Mouse (Mus musculus): Measurements from ENCODE around the gene Cox4i2. TPM values are rescaled to one million over a fixed set of nuclear protein-coding genes. Genes with fewer than 3 reads are reported as not detected.

The Cox4i2 gene
- polyA plus RNA-seq (2015; fragmentation: Nextera tagmentation; extraction: Ambion mirVana), result 99.6 and 104 TPM in 2 replicates

GRCm38 (mm10) chr2:152753944-152754711, at the start of gene Cox4i2:
Gene Cox4i2, plus strand, starts transcription at chr2:152754173.
- Histone ChIP-seq H3K27me3 (ENCODE audit: control insufficient read depth, insufficient read depth, low read depth, low read length) (no peaks in the 10 kb centered on the region; the same call in 1 of the 2 replicates), H3K4me1 (replicated peaks; ENCODE audit: control insufficient read depth, insufficient read depth, low read length) (peaks cover 19% of the 10 kb centered on the region), H3K27ac (ENCODE audit: low read length) (no peak within 1 kb of the TSS), H3K9ac (ENCODE audit: low read length) (peak within 1 kb of the TSS; percentile 61), H3K4me2 (ENCODE audit: low read depth, low read length) (peak within 1 kb of the TSS; percentile 67), H3K9me3 (ENCODE audit: control insufficient read depth, low read length) (no peaks in the 10 kb centered on the region), H3K4me3 (ENCODE audit: low read length) (peak within 1 kb of the TSS; percentile 46), H3K36me3 (ENCODE audit: control insufficient read depth, insufficient read depth, low read length) (no peaks in the 10 kb centered on the region)
- ATAC-seq (ENCODE audit: low read depth), result peak; percentile 59
- WGBS, result 5% methylated on average over 30 of the region's 30 CpGs

GRCm38 (mm10) chr2:152704256-152704605, 49.7 kb upstream of the Cox4i2 start:
- H3K4me1 ChIP-seq (replicated peaks; ENCODE audit: control insufficient read depth, insufficient read depth, low read length), result peaks cover 30% of the 10 kb centered on the region
- no peak for ATAC-seq (ENCODE audit: low read depth)

GRCm38 (mm10) chr2:152704811-152705370, 49.1 kb upstream of the Cox4i2 start:
- Histone ChIP-seq H3K9ac (ENCODE audit: low read length) (no peak overlapping the region), H3K36me3 (ENCODE audit: control insufficient read depth, insufficient read depth, low read length) (peaks cover 46% of the 10 kb centered on the region), H3K4me2 (ENCODE audit: low read depth, low read length) (no peak overlapping the region), H3K4me3 (ENCODE audit: low read length) (no peak overlapping the region), H3K9me3 (ENCODE audit: control insufficient read depth, low read length) (no peaks in the 10 kb centered on the region), H3K27ac (ENCODE audit: low read length) (peak overlapping the region; percentile 97), H3K27me3 (ENCODE audit: control insufficient read depth, insufficient read depth, low read depth, low read length) (no peaks in the 10 kb centered on the region), H3K4me1 (replicated peaks; ENCODE audit: control insufficient read depth, insufficient read depth, low read length) (peaks cover 30% of the 10 kb centered on the region)
- WGBS, result 88% methylated on average over 14 of the region's 14 CpGs
- ATAC-seq (ENCODE audit: low read depth), result no peak

More at GRCm38 (mm10) chr2:152704256-152704605, 49.7 kb upstream of the Cox4i2 start:
- Histone ChIP-seq H3K4me2 (ENCODE audit: low read depth, low read length) (no peak overlapping the region), H3K9me3 (ENCODE audit: control insufficient read depth, low read length) (no peaks in the 10 kb centered on the region), H3K9ac (ENCODE audit: low read length) (no peak overlapping the region), H3K4me3 (ENCODE audit: low read length) (no peak overlapping the region), H3K27ac (ENCODE audit: low read length) (no peak overlapping the region), H3K36me3 (ENCODE audit: control insufficient read depth, insufficient read depth, low read length) (peaks cover 46% of the 10 kb centered on the region), H3K27me3 (ENCODE audit: control insufficient read depth, insufficient read depth, low read depth, low read length) (no peaks in the 10 kb centered on the region)
- WGBS, result 80% methylated on average over 5 of the region's 5 CpGs

GRCm38 (mm10) chr2:152705993-152706571, 47.9 kb upstream of the Cox4i2 start:
- peak overlapping the region; percentile 19; the same call in 1 of the 2 replicates for H3K9ac ChIP-seq (ENCODE audit: low read length)
- WGBS, result 50% methylated on average over 22 of the region's 22 CpGs
- H3K36me3 ChIP-seq (ENCODE audit: control insufficient read depth, insufficient read depth, low read length), result peaks cover 37% of the 10 kb centered on the region
- peak overlapping the region; percentile 97 for H3K27ac ChIP-seq (ENCODE audit: low read length)
- ATAC-seq (ENCODE audit: low read depth), result peak; percentile 67
- no peak overlapping the region for H3K4me3 ChIP-seq (ENCODE audit: low read length)
- H3K4me2 ChIP-seq (ENCODE audit: low read depth, low read length), result no peak overlapping the region
- H3K9me3 ChIP-seq (ENCODE audit: control insufficient read depth, low read length), result no peaks in the 10 kb centered on the region
- H3K4me1 ChIP-seq (replicated peaks; ENCODE audit: control insufficient read depth, insufficient read depth, low read length), result peaks cover 30% of the 10 kb centered on the region
- no peaks in the 10 kb centered on the region for H3K27me3 ChIP-seq (ENCODE audit: control insufficient read depth, insufficient read depth, low read depth, low read length)

- WGBS, result 14% methylated on average over 7 of the region's 7 CpGs
- Histone ChIP-seq H3K27ac (ENCODE audit: low read length) (peak overlapping the region; percentile 97), H3K4me3 (ENCODE audit: low read length) (peak overlapping the region; percentile 51), H3K27me3 (ENCODE audit: control insufficient read depth, insufficient read depth, low read depth, low read length) (no peaks in the 10 kb centered on the region), H3K4me2 (ENCODE audit: low read depth, low read length) (peak overlapping the region; percentile 82), H3K9ac (ENCODE audit: low read length) (peak overlapping the region; percentile 80), H3K36me3 (ENCODE audit: control insufficient read depth, insufficient read depth, low read length) (peaks cover 26% of the 10 kb centered on the region), H3K4me1 (replicated peaks; ENCODE audit: control insufficient read depth, insufficient read depth, low read length) (peaks cover 30% of the 10 kb centered on the region), H3K9me3 (ENCODE audit: control insufficient read depth, low read length) (no peaks in the 10 kb centered on the region)
- ATAC-seq (ENCODE audit: low read depth), result no peak
Observed at GRCm38 (mm10) chr2:152707186-152707585, 46.8 kb upstream of the Cox4i2 start.

- peak overlapping the region; percentile 82 for H3K4me2 ChIP-seq (ENCODE audit: low read depth, low read length)
- H3K9me3 ChIP-seq (ENCODE audit: control insufficient read depth, low read length), result no peaks in the 10 kb centered on the region
- peak; percentile 97 for ATAC-seq (ENCODE audit: low read depth)
- 2% methylated on average over 23 of the region's 31 CpGs for WGBS
- H3K4me3 ChIP-seq (ENCODE audit: low read length), result peak overlapping the region; percentile 51
- no peaks in the 10 kb centered on the region for H3K27me3 ChIP-seq (ENCODE audit: control insufficient read depth, insufficient read depth, low read depth, low read length)
- peak overlapping the region; percentile 80 for H3K9ac ChIP-seq (ENCODE audit: low read length)
- H3K27ac ChIP-seq (ENCODE audit: low read length), result peak overlapping the region; percentile 97
- peaks cover 30% of the 10 kb centered on the region for H3K4me1 ChIP-seq (replicated peaks; ENCODE audit: control insufficient read depth, insufficient read depth, low read length)
- H3K36me3 ChIP-seq (ENCODE audit: control insufficient read depth, insufficient read depth, low read length), result peaks cover 22% of the 10 kb centered on the region
Observed at GRCm38 (mm10) chr2:152707627-152708026, 46.3 kb upstream of the Cox4i2 start.

GRCm38 (mm10) chr2:152709066-152709465, 44.9 kb upstream of the Cox4i2 start:
- no peak overlapping the region for H3K9ac ChIP-seq (ENCODE audit: low read length)
- no peak overlapping the region for H3K27ac ChIP-seq (ENCODE audit: low read length)
- H3K4me3 ChIP-seq (ENCODE audit: low read length), result no peak overlapping the region
- peaks cover 30% of the 10 kb centered on the region for H3K4me1 ChIP-seq (replicated peaks; ENCODE audit: control insufficient read depth, insufficient read depth, low read length)
- WGBS, result 75% methylated on average over 5 of the region's 5 CpGs
- ATAC-seq (ENCODE audit: low read depth), result no peak
- no peaks in the 10 kb centered on the region for H3K9me3 ChIP-seq (ENCODE audit: control insufficient read depth, low read length)
- H3K4me2 ChIP-seq (ENCODE audit: low read depth, low read length), result no peak overlapping the region
- peaks cover 12% of the 10 kb centered on the region for H3K36me3 ChIP-seq (ENCODE audit: control insufficient read depth, insufficient read depth, low read length)
- H3K27me3 ChIP-seq (ENCODE audit: control insufficient read depth, insufficient read depth, low read depth, low read length), result no peaks in the 10 kb centered on the region

- H3K4me2 ChIP-seq (ENCODE audit: low read depth, low read length), result no peak overlapping the region
- WGBS, result 39% methylated on average over 6 of the region's 6 CpGs
- peak overlapping the region; percentile 0; the same call in 1 of the 2 replicates for H3K27ac ChIP-seq (ENCODE audit: low read length)
- H3K4me3 ChIP-seq (ENCODE audit: low read length), result no peak overlapping the region
- no peaks in the 10 kb centered on the region for H3K27me3 ChIP-seq (ENCODE audit: control insufficient read depth, insufficient read depth, low read depth, low read length)
- peak; percentile 72; the same call in 1 of the 2 replicates for ATAC-seq (ENCODE audit: low read depth)
- no peaks in the 10 kb centered on the region for H3K9me3 ChIP-seq (ENCODE audit: control insufficient read depth, low read length)
- H3K36me3 ChIP-seq (ENCODE audit: control insufficient read depth, insufficient read depth, low read length), result no peaks in the 10 kb centered on the region
- H3K9ac ChIP-seq (ENCODE audit: low read length), result no peak overlapping the region
- no peaks in the 10 kb centered on the region; the same call in 1 of the 2 replicates for H3K4me1 ChIP-seq (replicated peaks; ENCODE audit: control insufficient read depth, insufficient read depth, low read length)
Observed at GRCm38 (mm10) chr2:152716241-152716772, 37.7 kb upstream of the Cox4i2 start.

- WGBS, result 63% methylated on average over 11 of the region's 11 CpGs
Observed at GRCm38 (mm10) chr2:152717652-152718051, 36.3 kb upstream of the Cox4i2 start.

More at GRCm38 (mm10) chr2:152717652-152718051, 36.3 kb upstream of the Cox4i2 start:
- Histone ChIP-seq H3K27ac (ENCODE audit: low read length) (no peak overlapping the region), H3K4me3 (ENCODE audit: low read length) (no peak overlapping the region), H3K27me3 (ENCODE audit: control insufficient read depth, insufficient read depth, low read depth, low read length) (no peaks in the 10 kb centered on the region), H3K9me3 (ENCODE audit: control insufficient read depth, low read length) (no peaks in the 10 kb centered on the region), H3K9ac (ENCODE audit: low read length) (no peak overlapping the region; the same call in 1 of the 2 replicates), H3K4me1 (replicated peaks; ENCODE audit: control insufficient read depth, insufficient read depth, low read length) (no peaks in the 10 kb centered on the region; the same call in 1 of the 2 replicates), H3K4me2 (ENCODE audit: low read depth, low read length) (no peak overlapping the region), H3K36me3 (ENCODE audit: control insufficient read depth, insufficient read depth, low read length) (no peaks in the 10 kb centered on the region)
- ATAC-seq (ENCODE audit: low read depth), result no peak

Measured in lung, embryonic 16.5 days (tissue).